Mouse (Mus musculus): ENCODE measurements around the gene Ccser1.

The Ccser1 gene

DNA sequence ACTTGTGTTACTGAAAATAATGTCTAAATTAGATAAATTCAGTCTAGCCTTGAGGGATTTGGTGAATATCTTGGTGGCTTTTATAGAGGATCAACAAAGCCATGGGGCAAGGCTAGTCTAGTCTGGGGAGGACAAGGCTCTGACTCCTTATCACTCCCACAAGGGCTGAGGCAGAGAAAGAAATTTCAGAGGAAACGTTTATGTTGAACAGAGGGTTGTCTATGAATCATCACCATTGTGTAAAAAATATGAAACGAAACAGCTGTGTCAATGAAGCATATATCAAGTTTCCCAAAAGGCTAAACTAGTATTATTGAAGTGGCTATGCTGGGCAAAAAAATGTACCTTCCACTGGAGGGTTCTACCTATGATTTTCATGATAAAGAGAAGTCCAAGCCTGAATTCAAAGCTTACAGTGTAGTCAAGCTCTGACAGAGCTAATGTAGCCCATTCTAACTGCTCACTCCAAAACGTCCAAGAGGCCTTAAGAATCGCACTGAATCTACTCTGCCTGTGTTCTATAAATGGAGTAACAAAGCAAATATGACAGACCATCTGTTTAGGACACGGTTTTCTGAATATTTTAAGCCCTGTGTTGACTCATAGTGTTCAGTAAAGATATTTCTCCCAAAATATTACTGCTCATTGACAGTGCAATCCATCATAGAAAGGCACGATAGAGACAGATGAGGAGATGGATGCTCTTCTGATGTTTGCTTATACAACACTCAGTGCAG, 1121.6 kb downstream of the Ccser1 start:
- DNase-seq (ENCODE audit: extremely low read depth, insufficient read length, low spot score): no peak

DNA sequence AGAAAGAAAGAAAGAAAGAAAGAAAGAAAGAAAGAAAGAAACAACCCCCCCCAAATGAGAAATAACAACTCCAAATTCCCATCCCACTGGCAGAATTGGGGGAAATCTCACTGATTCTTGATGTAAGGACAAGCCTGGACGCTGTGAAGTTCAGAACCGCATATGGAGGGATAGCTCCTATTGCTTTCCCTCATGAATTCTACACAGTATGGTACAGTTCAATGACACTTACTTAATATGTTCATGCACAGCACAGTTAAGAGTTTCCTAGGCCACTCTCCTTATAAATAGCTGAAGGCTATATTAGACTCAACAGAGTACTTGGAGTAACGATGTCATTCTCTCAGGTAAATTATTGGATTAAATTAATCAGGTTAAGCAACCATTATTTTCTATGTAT, 1138.5 kb downstream of the Ccser1 start:
- no peak for DNase-seq (ENCODE audit: extremely low read depth, insufficient read length, low spot score)

DNA sequence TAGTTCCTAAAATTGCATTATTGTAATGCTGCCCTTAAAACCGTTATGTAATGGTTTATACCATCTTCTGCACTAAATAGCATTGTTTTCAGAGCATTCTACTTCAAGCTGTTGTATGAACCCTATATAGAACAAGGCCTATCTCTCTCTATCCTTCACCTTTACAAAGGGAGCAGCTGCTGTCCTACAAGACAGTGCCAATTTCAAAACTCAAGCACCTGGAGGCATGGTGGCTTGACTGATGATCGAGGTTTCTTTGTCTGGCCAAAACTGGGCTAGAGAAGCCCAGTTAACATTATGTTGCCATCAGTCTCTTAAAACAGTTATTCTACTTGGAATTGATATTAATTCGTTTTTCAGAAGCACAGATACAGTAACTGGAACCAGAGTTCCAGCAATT, 1160.2 kb downstream of the Ccser1 start:
- no peak for DNase-seq (ENCODE audit: extremely low read depth, insufficient read length, low spot score)

DNA sequence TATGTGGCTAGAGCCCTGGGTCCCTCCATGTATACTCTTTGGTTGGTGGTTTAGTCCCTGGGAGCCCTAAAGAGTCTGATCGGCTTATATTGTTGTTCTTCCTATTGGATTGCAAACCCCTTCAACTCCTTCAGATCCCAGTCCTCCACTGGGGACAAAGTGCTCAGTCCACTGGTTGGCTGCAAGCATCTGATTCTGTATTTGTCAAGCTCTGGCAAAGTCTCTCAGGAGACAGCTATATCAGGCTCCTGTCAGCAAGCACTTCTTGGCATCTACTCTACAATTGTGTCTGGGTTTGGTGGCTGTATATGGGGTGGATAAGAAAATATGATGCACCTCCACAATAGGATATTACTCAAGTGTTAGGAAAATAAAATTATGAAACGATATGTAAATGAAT, 1187.7 kb downstream of the Ccser1 start:
- no peak for DNase-seq (ENCODE audit: extremely low read depth, insufficient read length, low spot score)

All from 3134 (cell line).